Mouse (Mus musculus) heart, adult 2 months (tissue): ENCODE data around the gene Rft1. TPM values are rescaled to one million over a fixed set of nuclear protein-coding genes. Genes with fewer than 3 reads are reported as not detected.
A peak's percentile ranks its signal among the peaks of the same experiment; 100 is the strongest.

Experiments used
- DNase-seq, 2 experiments: peaks; one replicate each; pipeline ENCODE4 v3.0.0; 2021
- H3K27ac ChIP-seq: fragments of 200-600 bp; 2 replicates; pipeline ENCODE4 v1.8.1; 2022
- H3K27me3 ChIP-seq: fragments of 200-500 bp; 2 replicates; pipeline ENCODE4 v1.6.1; 2012; ENCODE audit warnings: mild to moderate bottlenecking, low read length, inconsistent platforms, mixed read lengths; ENCODE audit not compliant: control insufficient read depth, insufficient read depth
- H3K36me3 ChIP-seq: fragments of 200-500 bp; 2 replicates; pipeline ENCODE4 v1.6.1; 2012; ENCODE audit warnings: low read length, inconsistent platforms; ENCODE audit not compliant: control insufficient read depth, insufficient read depth
- H3K4me1 ChIP-seq: fragments of 200-500 bp; 2 replicates; pipeline ENCODE4 v1.6.1; 2011; ENCODE audit warnings: low read length; ENCODE audit not compliant: control insufficient read depth, insufficient read depth
- H3K4me3 ChIP-seq: fragments of 200-600 bp; 2 replicates; pipeline ENCODE4 v1.8.1; 2022
- H3K79me2 ChIP-seq: fragments of 200-500 bp; replicated peaks from 2 replicates; pipeline ENCODE4 v1.6.1; 2012; ENCODE audit warnings: mild to moderate bottlenecking, inconsistent platforms, low read length, moderate library complexity, mixed read lengths; ENCODE audit not compliant: control insufficient read depth, insufficient read depth
- H3K9ac ChIP-seq: fragments of 200-500 bp; 2 replicates; pipeline ENCODE4 v1.6.1; 2012; ENCODE audit warnings: low read depth, mild to moderate bottlenecking, control low read depth, inconsistent platforms, low read length, mixed read lengths
- CTCF ChIP-seq: fragments of 200-600 bp; IDR thresholded peaks from 2 replicates; pipeline ENCODE4 v1.8.1; 2022; ENCODE audit warnings: antibody characterized with exemption, mild to moderate bottlenecking, moderate library complexity
- EP300 ChIP-seq: fragments of 200-500 bp; IDR thresholded peaks from 2 replicates; pipeline ENCODE4 v1.6.1; 2011; ENCODE audit warnings: low read depth, low read length, control low read depth; ENCODE audit not compliant: insufficient read depth
- POLR2A ChIP-seq: fragments of 200-500 bp; IDR thresholded peaks from 2 replicates; pipeline ENCODE4 v1.6.1; 2011; ENCODE audit warnings: mild to moderate bottlenecking, low read depth, low read length, control low read depth; ENCODE audit not compliant: insufficient read depth
- WGBS: fragments of 180-500 bp; shearing (Covaris S2); methylation state at CpG from one replicate; pipeline ENCODE4 v1.1.7; 2018; 5-methylcytosine and 5-hydroxymethylcytosine counted together
- intact Hi-C: fragments of 180-260 bp; cut with DNase I; formaldehyde crosslinking; loops from one replicate; pipeline ENCODE4 v1.15.1; 2025
- polyA plus RNA-seq: library from polyadenylated mRNA; depleted of rRNA; stranded (reverse); fragments of >200 nt; gene quantifications from 2 replicates; pipeline ENCODE4 v1.2.3, GENCODE M21; 2012
- total RNA-seq, 2 experiments: library from RNA; stranded (reverse); gene quantifications; 2 replicates each; pipeline ENCODE4 v1.2.3; 2021

The Rft1 gene
- total and polyA plus RNA-seq, 3 experiments, result 6.1 to 8.8 (median 8.1) TPM

GRCm38 (mm10) chr14:30610940-30611339, 43.2 kb upstream of the Rft1 start:
- no peak overlapping the region; the same call in 1 of the 2 replicates for H3K27ac ChIP-seq
- 64% methylated on average over 3 of the region's 3 CpGs for WGBS
- no peak overlapping the region for H3K9ac ChIP-seq
- H3K4me1 ChIP-seq, result peaks cover 5% of the 10 kb centered on the region
- no peaks in the 10 kb centered on the region for H3K79me2 ChIP-seq
- TF ChIP-seq EP300 (no peak), CTCF (no peak), POLR2A (no peak)
- H3K4me3 ChIP-seq, result no peak overlapping the region
- intact Hi-C loops, result loop anchor here (5.0 kb wide), 1 partner anchor 41 kb away; the partner anchor contains the start of gene Rft1
- peak in 1 of 2 experiments; percentile 36 for DNase-seq
- no peaks in the 10 kb centered on the region for H3K27me3 ChIP-seq
- no peaks in the 10 kb centered on the region for H3K36me3 ChIP-seq

DNA sequence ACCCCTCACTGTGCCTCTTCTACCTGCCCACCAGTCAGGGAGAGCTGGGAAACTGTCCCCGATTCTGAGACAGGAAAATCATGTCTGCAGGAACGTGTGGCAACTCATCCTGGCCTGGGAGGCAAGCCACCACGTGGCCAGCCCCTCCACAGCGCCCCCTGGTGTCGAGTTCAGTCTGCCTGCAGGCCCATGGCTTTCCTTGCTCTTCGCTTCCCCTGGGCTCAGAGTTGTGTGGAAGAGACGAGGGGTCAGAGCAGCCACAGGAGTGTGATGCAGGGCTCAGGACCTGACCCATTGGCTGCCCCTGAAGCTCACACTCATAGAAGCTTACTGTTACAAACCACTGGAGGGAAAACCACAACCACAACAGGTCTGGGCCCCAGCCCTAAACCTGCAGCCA, 41.6 kb upstream of the Rft1 start:
- Histone ChIP-seq H3K27me3 (no peaks in the 10 kb centered on the region), H3K36me3 (no peaks in the 10 kb centered on the region), H3K4me3 (no peak overlapping the region), H3K27ac (no peak overlapping the region), H3K79me2 (no peaks in the 10 kb centered on the region), H3K9ac (no peak overlapping the region), H3K4me1 (peaks cover 5% of the 10 kb centered on the region)
- 24% methylated on average over 7 of the region's 7 CpGs for WGBS
- intact Hi-C loops, result loop anchor here (5.0 kb wide), 1 partner anchor 40 kb away; the partner anchor contains the start of gene Rft1
- peak; percentile 79 to 88 for DNase-seq
- no peak for TF ChIP-seq POLR2A
- TF ChIP-seq EP300, result 0 out of 2 replicates have a peak, but pooled peaks have one; percentile 39
- peak; percentile 95 for TF ChIP-seq CTCF

- H3K4me1 ChIP-seq, result peaks cover 5% of the 10 kb centered on the region
- no peak overlapping the region for H3K9ac ChIP-seq
- no peak overlapping the region for H3K27ac ChIP-seq
- intact Hi-C loops, result loop anchor here (5.0 kb wide), 1 partner anchor 39 kb away; the partner anchor contains the start of gene Rft1
- no peak for DNase-seq
- H3K27me3 ChIP-seq, result no peaks in the 10 kb centered on the region
- no peak overlapping the region for H3K4me3 ChIP-seq
- no peak for TF ChIP-seq EP300
- TF ChIP-seq POLR2A, result no peak
- TF ChIP-seq CTCF, result no peak
- 66% methylated on average over 2 of the region's 2 CpGs for WGBS
- no peaks in the 10 kb centered on the region for H3K79me2 ChIP-seq
- no peaks in the 10 kb centered on the region for H3K36me3 ChIP-seq
Measured at GRCm38 (mm10) chr14:30612962-30613715, 41.0 kb upstream of the Rft1 start.

GRCm38 (mm10) chr14:30616751-30617150, 37.4 kb upstream of the Rft1 start:
- H3K27me3 ChIP-seq, result no peaks in the 10 kb centered on the region
- no peaks in the 10 kb centered on the region for H3K79me2 ChIP-seq
- no peak overlapping the region for H3K9ac ChIP-seq
- H3K36me3 ChIP-seq, result no peaks in the 10 kb centered on the region
- TF ChIP-seq POLR2A (no peak), CTCF (no peak)
- DNase-seq, result no peak
- H3K27ac ChIP-seq, result no peak overlapping the region
- intact Hi-C loops, result no loop called here
- peaks cover 3% of the 10 kb centered on the region for H3K4me1 ChIP-seq
- no peak overlapping the region for H3K4me3 ChIP-seq
- WGBS, result 85% methylated on average over 2 of the region's 2 CpGs

GRCm38 (mm10) chr14:30618746-30619275, 35.3 kb upstream of the Rft1 start:
- H3K79me2 ChIP-seq, result no peaks in the 10 kb centered on the region
- no peaks in the 10 kb centered on the region for H3K36me3 ChIP-seq
- 92% methylated on average over 2 of the region's 2 CpGs for WGBS
- H3K4me1 ChIP-seq, result peaks cover 2% of the 10 kb centered on the region; the same call in 1 of the 2 replicates
- no peaks in the 10 kb centered on the region for H3K27me3 ChIP-seq
- TF ChIP-seq CTCF, result no peak
- no peak for TF ChIP-seq EP300
- TF ChIP-seq POLR2A, result no peak
- no peak for DNase-seq
- H3K27ac ChIP-seq, result no peak overlapping the region
- H3K4me3 ChIP-seq, result no peak overlapping the region
- no peak overlapping the region for H3K9ac ChIP-seq
- intact Hi-C loops, result no loop called here
